Mouse (Mus musculus): ENCODE results near the gene Srf. TPM values are rescaled to one million over a fixed set of nuclear protein-coding genes. Genes with fewer than 3 reads are reported as not detected.
A peak's percentile ranks its signal among the peaks of the same experiment; 100 is the strongest.
"Not testable (repeated sequence)": the region's sequence is repeated elsewhere in the genome, so short reads cannot be mapped to it uniquely, and the experiment has no call there.

Srf gene
- polyA plus RNA-seq, 1 experiment, result 90.0 TPM

GRCm38 (mm10) chr17:46571005-46571404 lies 15.0 kb upstream of the Srf start:
- Histone ChIP-seq H3K4me1 (ENCODE audit: control insufficient read depth, insufficient read depth, low read length) (no peaks in the 10 kb centered on the region), H3K27ac (ENCODE audit: insufficient read depth, low read length) (no peak overlapping the region), H3K4me3 (ENCODE audit: insufficient read depth, low read length) (no peak overlapping the region)
- TF ChIP-seq CTCF (IDR thresholded peaks at IDR 0.05; ENCODE audit: extremely low read depth, insufficient read depth, low read length) (no peak), POLR2A (IDR thresholded peaks at IDR 0.05; ENCODE audit: extremely low read depth, insufficient read depth, low read length) (no peak)

DNA sequence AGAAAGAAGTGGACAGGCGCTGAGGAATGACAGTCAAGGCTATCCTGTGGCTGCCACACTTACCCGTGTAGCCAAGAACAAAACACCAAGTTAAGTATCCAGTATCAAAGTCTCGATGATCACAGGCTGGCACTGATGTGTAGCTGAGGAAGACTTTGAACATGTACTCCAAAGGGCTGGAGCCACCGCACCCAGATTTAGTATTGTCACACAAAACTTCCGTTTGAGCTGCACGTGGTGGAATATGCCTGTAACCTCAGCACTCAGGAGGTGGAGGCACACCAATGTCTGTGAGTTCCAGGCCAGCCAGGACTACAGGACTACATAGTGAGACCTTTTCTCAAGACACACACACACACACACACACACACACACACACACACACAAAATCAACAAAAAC lies 3.2 kb upstream of the Srf start:
- no peaks in the 10 kb centered on the region for H3K4me1 ChIP-seq (ENCODE audit: control insufficient read depth, insufficient read depth, low read length)

GRCm38 (mm10) chr17:46558151-46558550 lies 2.2 kb upstream of the Srf start:
- H3K4me3 ChIP-seq (ENCODE audit: insufficient read depth, low read length), result no peak overlapping the region
- H3K27ac ChIP-seq (ENCODE audit: insufficient read depth, low read length), result no peak overlapping the region
- TF ChIP-seq CTCF (IDR thresholded peaks at IDR 0.05; ENCODE audit: extremely low read depth, insufficient read depth, low read length) (no peak), POLR2A (IDR thresholded peaks at IDR 0.05; ENCODE audit: extremely low read depth, insufficient read depth, low read length) (no peak)
- H3K4me1 ChIP-seq (ENCODE audit: control insufficient read depth, insufficient read depth, low read length), result peaks cover 2% of the 10 kb centered on the region; the same call in 1 of the 2 replicates

More for the DNA sequence above, 3.2 kb upstream of the Srf start:
- no peak for TF ChIP-seq CTCF (IDR thresholded peaks at IDR 0.05; ENCODE audit: extremely low read depth, insufficient read depth, low read length)
- no peak for TF ChIP-seq POLR2A (IDR thresholded peaks at IDR 0.05; ENCODE audit: extremely low read depth, insufficient read depth, low read length)
- H3K4me3 ChIP-seq (ENCODE audit: insufficient read depth, low read length), result no peak overlapping the region
- no peak overlapping the region for H3K27ac ChIP-seq (ENCODE audit: insufficient read depth, low read length)

DNA sequence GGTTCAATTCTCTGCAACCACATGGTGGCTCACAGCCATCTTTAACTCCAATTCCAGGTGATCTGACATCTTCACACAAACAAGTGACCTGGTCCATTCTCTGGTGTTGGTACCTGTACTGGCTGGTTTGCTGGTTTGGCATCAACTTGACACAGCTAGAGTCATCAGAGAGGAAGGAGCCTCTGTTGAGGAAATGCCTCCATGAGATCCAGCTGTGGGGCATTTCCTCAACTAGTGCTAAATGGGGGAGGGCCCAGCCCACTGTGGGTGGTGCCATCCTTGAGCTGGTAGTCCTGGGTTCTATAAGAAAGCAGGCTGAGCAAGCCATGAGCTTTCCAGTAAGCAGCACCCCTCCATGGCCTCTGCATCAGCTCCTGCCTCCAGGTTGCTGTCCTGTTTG lies 1.3 kb upstream of the Srf start:
- not testable (repeated sequence) for H3K27ac ChIP-seq (ENCODE audit: insufficient read depth, low read length); H3K4me3 ChIP-seq (ENCODE audit: insufficient read depth, low read length); H3K4me1 ChIP-seq (ENCODE audit: control insufficient read depth, insufficient read depth, low read length)

GRCm38 (mm10) chr17:46556584-46556945 lies 590 bp upstream of the Srf start:
- Histone ChIP-seq H3K4me1 (ENCODE audit: control insufficient read depth, insufficient read depth, low read length) (peaks cover 2% of the 10 kb centered on the region; the same call in 1 of the 2 replicates), H3K4me3 (ENCODE audit: insufficient read depth, low read length) (peak overlapping the region; percentile 77), H3K27ac (ENCODE audit: insufficient read depth, low read length) (no peak overlapping the region)
- no peak for TF ChIP-seq CTCF (IDR thresholded peaks at IDR 0.05; ENCODE audit: extremely low read depth, insufficient read depth, low read length)

GRCm38 (mm10) chr17:46554977-46555672 lies 850 bp downstream of the Srf start:
- no peak for TF ChIP-seq POLR2A (IDR thresholded peaks at IDR 0.05; ENCODE audit: extremely low read depth, insufficient read depth, low read length)
- no peak for TF ChIP-seq CTCF (IDR thresholded peaks at IDR 0.05; ENCODE audit: extremely low read depth, insufficient read depth, low read length)
- Histone ChIP-seq H3K27ac (ENCODE audit: insufficient read depth, low read length) (peak overlapping the region; percentile 95), H3K4me1 (ENCODE audit: control insufficient read depth, insufficient read depth, low read length) (peaks cover 2% of the 10 kb centered on the region; the same call in 1 of the 2 replicates), H3K4me3 (ENCODE audit: insufficient read depth, low read length) (peak overlapping the region; percentile 77)

GRCm38 (mm10) chr17:46554646-46554976 lies 1.4 kb downstream of the Srf start:
- H3K4me1 ChIP-seq (ENCODE audit: control insufficient read depth, insufficient read depth, low read length), result peaks cover 2% of the 10 kb centered on the region; the same call in 1 of the 2 replicates
- TF ChIP-seq POLR2A (IDR thresholded peaks at IDR 0.05; ENCODE audit: extremely low read depth, insufficient read depth, low read length) (no peak; the same call in 1 of the 2 replicates), CTCF (IDR thresholded peaks at IDR 0.05; ENCODE audit: extremely low read depth, insufficient read depth, low read length) (no peak)
- peak overlapping the region; percentile 77 for H3K4me3 ChIP-seq (ENCODE audit: insufficient read depth, low read length)
- peak overlapping the region; percentile 95; the same call in 1 of the 2 replicates for H3K27ac ChIP-seq (ENCODE audit: insufficient read depth, low read length)

GRCm38 (mm10) chr17:46553926-46554325 lies 2.0 kb downstream of the Srf start:
- Histone ChIP-seq H3K27ac (ENCODE audit: insufficient read depth, low read length) (peak overlapping the region; percentile 73; the same call in 1 of the 2 replicates), H3K4me1 (ENCODE audit: control insufficient read depth, insufficient read depth, low read length) (peaks cover 2% of the 10 kb centered on the region; the same call in 1 of the 2 replicates), H3K4me3 (ENCODE audit: insufficient read depth, low read length) (peak overlapping the region; percentile 77)
- TF ChIP-seq POLR2A (IDR thresholded peaks at IDR 0.05; ENCODE audit: extremely low read depth, insufficient read depth, low read length) (no peak), CTCF (IDR thresholded peaks at IDR 0.05; ENCODE audit: extremely low read depth, insufficient read depth, low read length) (no peak)

GRCm38 (mm10) chr17:46553469-46553868 lies 2.5 kb downstream of the Srf start:
- TF ChIP-seq CTCF (IDR thresholded peaks at IDR 0.05; ENCODE audit: extremely low read depth, insufficient read depth, low read length) (no peak), POLR2A (IDR thresholded peaks at IDR 0.05; ENCODE audit: extremely low read depth, insufficient read depth, low read length) (no peak)
- Histone ChIP-seq H3K4me3 (ENCODE audit: insufficient read depth, low read length) (peak overlapping the region; percentile 77), H3K27ac (ENCODE audit: insufficient read depth, low read length) (peak overlapping the region; percentile 73), H3K4me1 (ENCODE audit: control insufficient read depth, insufficient read depth, low read length) (peaks cover 2% of the 10 kb centered on the region; the same call in 1 of the 2 replicates)

DNA sequence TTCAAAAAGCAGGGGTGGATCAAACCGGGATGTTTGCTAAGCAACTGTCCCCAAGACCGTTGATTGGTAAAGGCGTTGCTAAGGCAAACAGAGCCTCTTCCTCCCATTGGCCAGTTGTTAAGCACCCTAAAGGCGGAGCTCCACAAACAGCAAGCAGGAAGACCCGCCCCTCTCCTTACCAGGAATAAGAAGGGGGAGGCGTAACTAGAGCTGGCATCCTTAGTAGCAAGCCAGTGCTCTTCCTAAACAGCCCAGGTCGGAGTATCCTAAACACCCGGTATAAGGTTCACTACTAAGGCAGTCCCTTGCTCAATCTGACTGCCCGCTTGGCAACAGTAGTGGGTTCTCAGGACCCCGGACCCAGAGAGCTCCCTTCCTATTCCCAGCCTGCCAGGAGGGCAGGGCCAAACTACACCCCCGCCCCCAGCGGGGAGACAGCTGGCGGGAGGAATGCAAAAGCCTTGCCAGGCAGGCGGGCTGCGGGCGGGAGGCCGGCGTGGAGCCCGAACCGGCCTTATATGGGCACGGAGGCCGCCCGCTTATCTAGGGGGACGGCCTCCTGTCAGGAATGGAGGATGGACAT lies 3.0 kb downstream of the Srf start:
- Histone ChIP-seq H3K4me1 (ENCODE audit: control insufficient read depth, insufficient read depth, low read length) (peaks cover 2% of the 10 kb centered on the region; the same call in 1 of the 2 replicates), H3K4me3 (ENCODE audit: insufficient read depth, low read length) (peak overlapping the region; percentile 77), H3K27ac (ENCODE audit: insufficient read depth, low read length) (peak overlapping the region; percentile 73)
- no peak for TF ChIP-seq CTCF (IDR thresholded peaks at IDR 0.05; ENCODE audit: extremely low read depth, insufficient read depth, low read length)
- peak; percentile 83 for TF ChIP-seq POLR2A (IDR thresholded peaks at IDR 0.05; ENCODE audit: extremely low read depth, insufficient read depth, low read length)

All from cortical plate, adult 2 months (tissue).